ENCODE assay signal across 16 mouse cellular contexts in the genomic region with DNA sequence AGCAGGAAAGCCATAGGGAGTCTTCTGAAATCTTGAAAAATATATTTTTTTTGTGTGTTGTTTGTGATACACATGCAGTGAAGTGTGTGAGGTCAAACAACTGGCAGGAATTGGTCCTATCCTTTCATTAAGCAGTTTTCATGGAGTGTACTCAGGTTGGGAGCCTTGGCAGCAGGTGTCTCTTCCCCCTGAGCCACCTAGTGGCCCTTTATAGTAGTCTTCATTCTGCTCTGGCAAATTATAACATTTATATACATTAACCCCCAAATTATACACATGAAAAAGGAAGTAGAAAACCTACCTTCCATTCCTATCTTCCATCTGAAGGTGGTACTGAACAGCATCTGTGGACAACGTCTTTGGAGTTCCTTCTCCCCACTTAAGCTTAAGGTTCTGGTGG.
DNase-seq lines count a peak whose midpoint lies in the region; ATAC-seq and TF ChIP-seq lines count a peak whose summit lies in the region.
"Had no signal": no experiment of that assay in that cellular context is flagged by ENCODE, and none has a peak within 500 bp of the region (broad histone marks: within the 10 kb centered on the region; RNA-seq: fewer than 3 reads in every experiment).

No protein-coding gene starts in this region.

- no peak overlapping the region for H3K4me2 ChIP-seq in hindbrain, postnatal 0 days (ENCODE audit: low read depth, low read length)
- H3K4me2 ChIP-seq in hindbrain, embryonic 14.5 days (replicated peaks): no peak overlapping the region
- no peak overlapping the region for H3K4me2 ChIP-seq in liver, postnatal 0 days (ENCODE audit: low read depth, low read length)
- H3K4me2 ChIP-seq in liver, embryonic 12.5 days: no peak overlapping the region
- H3K4me2 ChIP-seq: embryonic facial prominence, embryonic 12.5 days; heart, embryonic 13.5 days; neural tube, embryonic 15.5 days; stomach, embryonic 15.5 days had no signal

- TF ChIP-seq CTCF in hindbrain, postnatal 0 days (IDR thresholded peaks at IDR 0.05; ENCODE audit: low read depth): peak; percentile 45
- peak; percentile 23 for TF ChIP-seq CTCF in liver, postnatal 0 days (IDR thresholded peaks at IDR 0.05; ENCODE audit: low read depth)
- TF ChIP-seq CTCF in small intestine, adult 2 months (IDR thresholded peaks at IDR 0.05; ENCODE audit: extremely low read depth, insufficient read length, insufficient replicate concordance, low read depth, low read length): peak; percentile 32; the same call in 1 of the 2 replicates

- H3K27ac ChIP-seq in hindbrain, postnatal 0 days: no peak overlapping the region
- H3K27ac ChIP-seq in hindbrain, embryonic 14.5 days: no peak overlapping the region
- H3K27ac ChIP-seq in liver, postnatal 0 days (ENCODE audit: low read depth): no peak overlapping the region
- no peak overlapping the region for H3K27ac ChIP-seq in liver, embryonic 12.5 days
- no peak overlapping the region for H3K27ac ChIP-seq in ES-E14 (ENCODE audit: insufficient read depth, low read depth, low read length, poor library complexity, severe bottlenecking)
- H3K27ac ChIP-seq in small intestine, adult 2 months (ENCODE audit: insufficient read depth, low read depth, low read length): no peak overlapping the region
- H3K27ac ChIP-seq: embryonic facial prominence, embryonic 12.5 days; heart, embryonic 13.5 days; hindbrain, embryonic 10.5 days; neural tube, embryonic 15.5 days; stomach, embryonic 15.5 days had no signal

- no peak for TF ChIP-seq POLR2A in small intestine, adult 2 months (IDR thresholded peaks at IDR 0.05; ENCODE audit: low read depth, low read length)

- H3K9me3 ChIP-seq in hindbrain, postnatal 0 days (ENCODE audit: low read length): no peaks in the 10 kb centered on the region
- no peaks in the 10 kb centered on the region for H3K9me3 ChIP-seq in hindbrain, embryonic 14.5 days (ENCODE audit: control insufficient read depth, low read length)
- no peaks in the 10 kb centered on the region for H3K9me3 ChIP-seq in liver, postnatal 0 days (ENCODE audit: low read length)
- H3K9me3 ChIP-seq in liver, embryonic 12.5 days (replicated peaks): no peaks in the 10 kb centered on the region
- H3K9me3 ChIP-seq in ES-E14 (ENCODE audit: control insufficient read depth, insufficient read depth, low read depth, low read length): no peaks in the 10 kb centered on the region
- H3K9me3 ChIP-seq: embryonic facial prominence, embryonic 12.5 days; heart, embryonic 13.5 days; hindbrain, embryonic 10.5 days; neural tube, embryonic 15.5 days; stomach, embryonic 15.5 days had no signal

- no peak for ATAC-seq in hindbrain, postnatal 0 days
- no peak for ATAC-seq in hindbrain, embryonic 14.5 days (ENCODE audit: low FRiP score)
- ATAC-seq in liver, postnatal 0 days: no peak
- no peak for ATAC-seq in liver, embryonic 12.5 days

- H3K36me3 ChIP-seq in hindbrain, postnatal 0 days (ENCODE audit: insufficient read depth, low read length): peaks cover 43% of the 10 kb centered on the region
- H3K36me3 ChIP-seq in hindbrain, embryonic 14.5 days (replicated peaks; ENCODE audit: control insufficient read depth, insufficient read depth): peaks cover 88% of the 10 kb centered on the region
- H3K36me3 ChIP-seq in liver, postnatal 0 days (replicated peaks; ENCODE audit: insufficient read depth, low read length): peaks cover 43% of the 10 kb centered on the region
- H3K36me3 ChIP-seq in liver, embryonic 12.5 days: peaks cover 78% of the 10 kb centered on the region
- peaks cover 6% of the 10 kb centered on the region for H3K36me3 ChIP-seq in ES-E14 (ENCODE audit: control insufficient read depth, insufficient read depth, low read length, poor library complexity, severe bottlenecking)
- peaks cover 62% of the 10 kb centered on the region for H3K36me3 ChIP-seq in small intestine, adult 2 months (ENCODE audit: control insufficient read depth, insufficient read depth, low read length)

- no peak overlapping the region for H3K9ac ChIP-seq in hindbrain, postnatal 0 days (replicated peaks; ENCODE audit: low read length)
- no peak overlapping the region for H3K9ac ChIP-seq in hindbrain, embryonic 14.5 days
- no peak overlapping the region for H3K9ac ChIP-seq in liver, postnatal 0 days (replicated peaks)
- no peak overlapping the region for H3K9ac ChIP-seq in liver, embryonic 12.5 days
- no peak overlapping the region for H3K9ac ChIP-seq in ES-E14 (ENCODE audit: insufficient read depth, low read depth, low read length, poor library complexity, severe bottlenecking)
- H3K9ac ChIP-seq: embryonic facial prominence, embryonic 12.5 days; heart, embryonic 13.5 days; neural tube, embryonic 15.5 days; stomach, embryonic 15.5 days had no signal

- no peak overlapping the region for H3K4me3 ChIP-seq in hindbrain, postnatal 0 days (ENCODE audit: low read length)
- no peak overlapping the region for H3K4me3 ChIP-seq in hindbrain, embryonic 14.5 days (replicated peaks; ENCODE audit: low read length)
- H3K4me3 ChIP-seq in liver, postnatal 0 days (ENCODE audit: low read depth, low read length): no peak overlapping the region
- H3K4me3 ChIP-seq in liver, embryonic 12.5 days: no peak overlapping the region
- no peak overlapping the region for H3K4me3 ChIP-seq in ES-E14 (ENCODE audit: insufficient read depth in 1 of 2, low read depth in 1 of 2, low read length in 2 of 2, poor library complexity in 1 of 2, severe bottlenecking in 1 of 2)
- no peak overlapping the region for H3K4me3 ChIP-seq in small intestine, adult 2 months (ENCODE audit: low read depth, low read length)
- H3K4me3 ChIP-seq: embryonic facial prominence, embryonic 12.5 days; heart, embryonic 13.5 days; hindbrain, embryonic 10.5 days; neural tube, embryonic 15.5 days; stomach, embryonic 15.5 days had no signal

- H3K27me3 ChIP-seq in hindbrain, postnatal 0 days (ENCODE audit: insufficient read depth, low read length): no peaks in the 10 kb centered on the region
- H3K27me3 ChIP-seq in hindbrain, embryonic 14.5 days (ENCODE audit: control insufficient read depth, insufficient read depth, low read length): no peaks in the 10 kb centered on the region
- H3K27me3 ChIP-seq in liver, postnatal 0 days (ENCODE audit: insufficient read depth, low read length): no peaks in the 10 kb centered on the region
- H3K27me3 ChIP-seq in liver, embryonic 12.5 days (replicated peaks): no peaks in the 10 kb centered on the region
- H3K27me3 ChIP-seq in small intestine, adult 2 months (ENCODE audit: control insufficient read depth, insufficient read depth, low read length): no peaks in the 10 kb centered on the region
- H3K27me3 ChIP-seq: embryonic facial prominence, embryonic 12.5 days; heart, embryonic 13.5 days; neural tube, embryonic 15.5 days; stomach, embryonic 15.5 days had no signal

- in situ Hi-C loops in ES-E14 (cut with MboI; ENCODE audit: low sequenced_read_pairs in 2 of 2, unreplicated experiment in 2 of 2): no loop called here

- WGBS in hindbrain, postnatal 0 days: 82% methylated on average over 1 of the region's 1 CpGs
- 88% methylated on average over 1 of the region's 1 CpGs for WGBS in hindbrain, embryonic 14.5 days
- WGBS in liver, postnatal 0 days (ENCODE audit: insufficient replicate concordance): 60% methylated on average over 1 of the region's 1 CpGs
- 67% methylated on average over 1 of the region's 1 CpGs for WGBS in liver, embryonic 12.5 days (ENCODE audit: insufficient replicate concordance)
- 78% methylated on average over 1 of the region's 1 CpGs for WGBS in small intestine, adult 2 months

- DNase-seq in hindbrain, postnatal 0 days (ENCODE audit: low spot score): no peak
- no peak for DNase-seq in hindbrain, embryonic 14.5 days (ENCODE audit: low spot score)
- DNase-seq in liver, postnatal 0 days: no peak
- peak; percentile 7 for DNase-seq in ES-E14 (ENCODE audit: low read depth, low spot score)
- no peak for DNase-seq in spleen, adult 18-20 months
- DNase-seq: cerebellum, postnatal 25 days; kidney, postnatal 25 days; lung, adult 18-20 months; thymus, postnatal 25 days had no signal

- TF ChIP-seq EP300 in liver, postnatal 0 days (IDR thresholded peaks at IDR 0.05; ENCODE audit: low read depth): no peak

- no peaks in the 10 kb centered on the region for H3K4me1 ChIP-seq in hindbrain, postnatal 0 days (ENCODE audit: insufficient read depth, low read length)
- H3K4me1 ChIP-seq in hindbrain, embryonic 14.5 days (replicated peaks; ENCODE audit: control insufficient read depth, insufficient read depth, low read length): no peaks in the 10 kb centered on the region
- H3K4me1 ChIP-seq in liver, postnatal 0 days (ENCODE audit: insufficient read depth): no peaks in the 10 kb centered on the region
- no peaks in the 10 kb centered on the region for H3K4me1 ChIP-seq in liver, embryonic 12.5 days
- no peaks in the 10 kb centered on the region for H3K4me1 ChIP-seq in ES-E14 (ENCODE audit: control insufficient read depth in 2 of 2, insufficient read depth in 2 of 2, low read length in 2 of 2, poor library complexity in 1 of 2)
- no peaks in the 10 kb centered on the region for H3K4me1 ChIP-seq in small intestine, adult 2 months (ENCODE audit: control insufficient read depth, insufficient read depth, insufficient read length, low read length)
- H3K4me1 ChIP-seq: embryonic facial prominence, embryonic 12.5 days; heart, embryonic 13.5 days; hindbrain, embryonic 10.5 days; neural tube, embryonic 15.5 days; stomach, embryonic 15.5 days had no signal

TF ChIP-seq in ES-E14, 5 proteins besides CTCF, POLR2A, EP300 and RAD21:
- TF ChIP-seq HCFC1 (IDR thresholded peaks at IDR 0.05; ENCODE audit: borderline replicate concordance, insufficient read depth, low read length): no peak
- TF ChIP-seq ZNF384 (IDR thresholded peaks at IDR 0.05; ENCODE audit: low read depth, low read length): no peak
- no peak for TF ChIP-seq ZC3H11A (IDR thresholded peaks at IDR 0.05; ENCODE audit: borderline replicate concordance, low read depth, low read length)
- no peak for TF ChIP-seq MAFK (IDR thresholded peaks at IDR 0.05; ENCODE audit: insufficient read depth, low read depth, low read length)
- TF ChIP-seq CHD2 (IDR thresholded peaks at IDR 0.05; ENCODE audit: low read depth, low read length): no peak
